Mouse (Mus musculus): ENCODE measurements at regions not wholly inside any gene's neighbourhood (a gene's known extent, or its start where the extent isn't known, plus 50 kb on each side); places are given as distances from the start of the nearest gene placed in this dataset.
A peak's percentile ranks its signal among the peaks of the same experiment; 100 is the strongest.

- no peak for DNase-seq
Measured at GRCm38 (mm10) chr15:8903651-8904050, 64.1 kb upstream of the Ranbp3l start.

- no peak for DNase-seq
Measured at GRCm38 (mm10) chr15:8897487-8898158, 70.1 kb upstream of the Ranbp3l start.

GRCm38 (mm10) chr15:8896856-8897255 lies 70.9 kb upstream of the Ranbp3l start:
- no peak for DNase-seq

- peak; percentile 86 for DNase-seq
Measured at GRCm38 (mm10) chr15:8896391-8896790, 71.4 kb upstream of the Ranbp3l start.

- DNase-seq: no peak
Measured at GRCm38 (mm10) chr15:8885585-8885984, 82.2 kb upstream of the Ranbp3l start.

DNA sequence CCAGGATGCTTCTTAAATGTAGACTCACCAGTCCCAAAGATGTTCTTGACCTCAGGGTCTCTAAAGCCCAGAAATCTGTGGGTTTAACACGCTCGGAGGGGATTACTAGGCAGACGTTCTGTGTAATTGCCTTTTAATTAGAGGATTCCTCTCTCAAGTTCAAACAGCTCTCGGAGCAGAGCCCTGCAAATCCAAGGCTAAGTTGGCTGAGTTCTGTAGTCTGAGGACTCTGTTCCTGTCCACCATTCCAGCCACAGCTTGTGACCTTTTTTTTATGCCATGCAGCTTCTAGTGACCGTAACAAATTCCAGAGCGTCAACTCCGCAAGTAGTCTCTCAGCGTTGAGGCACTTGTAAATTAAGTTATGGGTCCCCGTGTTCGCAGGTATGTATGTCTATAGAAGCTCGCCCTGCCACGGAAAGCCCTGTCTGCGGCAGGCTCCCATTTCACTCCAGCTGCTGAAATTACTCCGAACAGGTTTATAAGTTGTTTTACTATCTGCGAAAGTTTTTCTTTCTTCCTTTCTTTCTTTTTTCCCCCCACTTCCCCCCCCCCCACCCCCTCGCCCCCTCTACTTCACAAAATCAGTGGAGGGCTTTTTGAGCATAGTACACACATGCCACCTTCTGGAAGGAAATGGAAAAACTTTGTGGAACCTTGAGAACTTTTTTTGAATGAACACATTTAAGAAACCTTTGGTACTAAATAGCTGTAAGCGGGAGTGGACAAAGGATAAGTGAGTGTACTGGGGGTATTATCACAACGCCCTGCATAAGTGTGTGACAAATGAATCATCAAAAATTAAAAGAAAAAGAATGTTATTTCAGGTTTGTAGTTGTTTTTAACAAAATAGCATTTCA lies 82.9 kb upstream of the Ranbp3l start:
- no peak for DNase-seq

- no peak for DNase-seq
Measured at GRCm38 (mm10) chr15:8882880-8883539, 84.7 kb upstream of the Ranbp3l start.

- DNase-seq: no peak
Measured at GRCm38 (mm10) chr15:8874884-8875493, 92.8 kb upstream of the Ranbp3l start.

DNA sequence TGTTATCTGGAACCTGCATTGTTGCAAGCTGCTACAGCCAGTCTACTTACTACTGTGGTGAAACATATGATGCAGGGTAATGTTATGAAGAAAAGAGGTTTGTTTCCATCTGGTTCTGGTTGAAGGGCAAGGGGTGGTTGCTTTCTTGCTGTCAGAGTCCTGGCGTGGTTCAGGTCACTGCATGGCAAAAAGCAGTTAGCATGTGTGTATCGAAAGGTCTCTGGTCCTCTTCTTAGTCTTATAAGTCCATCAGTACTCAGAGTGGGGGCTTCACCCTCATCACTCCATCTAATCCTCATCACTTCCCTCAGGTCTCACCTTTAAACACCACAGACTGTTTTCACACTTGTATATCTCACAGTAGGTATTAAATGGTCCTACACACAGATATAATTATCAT lies 99.7 kb upstream of the Ranbp3l start:
- no peak for DNase-seq

- DNase-seq: no peak
Measured at GRCm38 (mm10) chr15:8867160-8867891, 100.4 kb upstream of the Ranbp3l start.

- DNase-seq: no peak
Measured at GRCm38 (mm10) chr15:8865089-8865933, 102.4 kb upstream of the Ranbp3l start.

DNA sequence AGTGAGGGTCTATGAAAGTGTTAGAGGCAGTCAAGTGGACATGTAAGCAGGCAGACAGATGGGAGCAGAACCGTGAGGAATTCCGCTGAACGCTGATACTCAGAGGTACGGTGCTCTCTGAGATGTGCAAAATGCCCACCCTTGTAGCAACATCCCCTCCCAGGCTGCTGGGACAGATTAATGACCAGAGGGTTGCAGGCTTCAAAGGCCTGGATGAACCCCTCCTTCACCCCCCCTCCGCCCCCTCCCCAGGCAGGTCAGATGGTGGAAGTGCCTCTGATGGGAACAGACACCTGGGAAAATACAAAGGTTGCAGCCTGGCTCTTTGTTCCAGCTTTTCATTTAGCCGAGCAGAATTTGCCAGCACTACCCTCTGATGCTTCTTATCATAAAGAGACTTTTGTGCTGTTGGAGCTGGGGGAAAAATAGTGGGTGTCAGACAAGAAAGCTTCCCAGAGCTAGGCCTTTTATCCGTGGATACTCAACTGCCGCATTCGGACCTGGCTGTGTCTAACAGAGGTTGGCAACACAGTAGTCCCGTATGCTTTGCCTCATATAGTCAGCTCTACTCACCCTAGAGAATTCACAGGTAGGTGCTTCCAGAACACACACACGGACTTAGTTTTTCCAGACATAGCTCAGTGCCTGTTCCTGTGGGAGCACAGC lies 111.2 kb upstream of the Ranbp3l start:
- DNase-seq: no peak

DNA sequence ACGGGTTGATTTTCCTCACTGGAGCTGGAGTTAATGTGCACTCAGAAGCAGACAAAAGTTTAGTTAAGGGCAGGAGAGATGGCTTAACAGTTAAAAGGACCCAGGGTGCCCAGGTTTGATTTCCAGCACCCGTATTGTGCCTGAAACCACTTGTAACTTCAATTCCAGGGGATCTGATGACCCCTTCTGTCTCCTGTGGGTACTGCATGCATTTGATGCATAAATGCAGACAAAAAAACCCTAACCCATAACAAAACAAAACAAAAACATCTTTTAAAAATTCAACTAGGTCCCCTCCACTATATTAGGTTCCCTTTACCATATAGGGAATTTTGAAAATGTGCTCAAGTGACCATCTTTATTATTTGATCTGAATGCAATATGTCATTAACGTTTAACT lies 112.2 kb upstream of the Ranbp3l start:
- DNase-seq: no peak

DNA sequence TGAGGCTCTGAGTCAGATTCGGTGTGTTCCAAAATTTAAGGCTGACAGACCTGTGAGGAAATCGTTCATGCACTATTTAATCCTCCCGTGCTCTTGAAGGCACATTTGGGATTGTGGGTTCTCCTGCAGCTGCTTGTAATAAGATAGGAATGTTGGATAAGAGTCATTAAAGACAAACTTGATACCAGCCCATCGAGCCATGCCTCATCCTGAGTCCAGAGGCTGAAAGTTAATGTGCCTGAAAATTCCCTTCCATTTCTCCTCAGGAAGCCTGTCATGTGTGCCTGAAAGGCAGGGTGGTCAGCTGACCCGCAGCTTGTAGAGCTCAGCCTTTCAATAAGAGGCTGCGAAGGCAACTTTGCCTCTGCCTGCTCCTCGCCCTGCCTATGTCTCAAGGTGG lies 113.4 kb upstream of the Ranbp3l start:
- DNase-seq: no peak

GRCm38 (mm10) chr15:8850996-8851395 lies 116.8 kb upstream of the Ranbp3l start:
- no peak for DNase-seq

DNA sequence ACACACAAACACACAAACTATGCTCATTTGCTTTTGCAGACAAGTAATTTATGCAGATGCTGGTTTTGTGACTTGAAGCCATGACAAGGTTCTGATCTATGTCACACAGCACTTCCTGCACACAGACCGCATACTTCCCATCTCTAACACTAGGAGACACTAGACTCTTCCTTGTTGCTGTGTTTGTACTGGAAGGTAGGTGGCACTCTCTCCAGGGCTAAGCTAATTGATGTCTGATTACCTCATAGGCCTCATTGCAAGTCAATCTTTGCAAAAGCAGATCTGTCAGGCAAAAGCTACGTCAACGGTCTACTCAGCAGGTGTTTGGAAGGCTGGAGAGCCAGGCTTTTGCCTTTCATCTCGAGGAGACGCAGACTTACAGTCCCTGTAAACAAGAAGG lies 118.3 kb upstream of the Ranbp3l start:
- no peak for DNase-seq

DNA sequence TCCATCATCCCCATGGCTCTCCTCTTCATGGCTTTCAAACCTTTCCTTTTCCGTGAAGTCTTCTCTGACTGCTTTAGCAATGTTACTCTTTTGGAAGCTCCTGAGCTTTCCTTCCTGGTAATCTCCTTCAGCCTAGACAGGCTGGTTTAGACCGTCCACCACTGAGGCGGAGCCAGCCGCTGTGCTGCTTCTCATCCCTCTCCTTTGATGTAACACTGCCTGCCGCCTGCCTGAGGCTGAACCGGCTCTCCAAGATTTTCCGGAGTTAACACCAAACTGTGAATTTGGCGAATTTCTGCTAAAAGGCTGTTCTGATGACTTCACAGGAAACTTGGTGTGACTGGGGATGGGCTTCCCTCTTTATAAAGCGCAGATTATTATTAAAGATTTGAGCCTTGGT lies 125.6 kb upstream of the Ranbp3l start:
- DNase-seq: no peak

- DNase-seq: no peak
Measured at GRCm38 (mm10) chr15:8839462-8839861, 128.3 kb upstream of the Ranbp3l start.

DNA sequence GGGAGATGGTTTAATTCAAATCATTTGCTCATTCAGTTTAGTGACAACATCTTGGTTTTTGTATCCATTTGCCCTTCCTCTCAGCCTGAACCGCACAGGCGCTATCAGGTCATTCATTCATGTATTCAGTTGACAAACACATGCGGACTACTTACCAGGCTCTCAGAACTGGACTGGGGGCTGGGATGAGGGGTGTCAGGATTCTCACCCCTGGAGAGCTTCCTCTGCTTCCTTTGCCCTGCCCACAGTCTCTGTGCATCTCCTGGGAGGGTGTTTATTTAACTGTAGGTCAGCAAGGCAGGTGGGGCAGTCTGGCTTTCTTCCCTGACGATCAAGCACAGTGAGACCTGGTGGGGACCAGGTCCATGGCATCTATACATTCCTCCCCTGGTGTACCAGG lies 123.6 kb upstream of the Slc1a3 start:
- no peak for DNase-seq

DNA sequence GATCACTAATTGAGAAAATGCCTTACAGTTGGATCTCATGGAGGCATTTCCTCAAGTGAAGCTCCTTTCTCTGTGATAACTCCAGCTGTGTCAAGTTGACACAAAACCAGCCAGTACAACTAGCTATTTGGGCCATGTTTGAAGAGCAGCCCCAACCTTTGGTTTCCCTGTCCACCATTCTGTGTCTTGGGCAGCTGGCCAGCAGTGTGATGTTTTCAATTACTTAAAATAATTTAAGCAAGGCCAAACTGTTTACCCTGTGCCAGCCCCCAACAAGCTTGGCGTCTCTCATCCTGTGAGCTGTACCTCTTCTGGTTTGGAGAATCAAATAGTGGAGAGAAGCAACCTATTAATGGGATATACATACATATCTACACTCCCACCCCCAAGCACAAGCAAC lies 122.4 kb upstream of the Slc1a3 start:
- DNase-seq: peak; percentile 44

Data from cerebellum, adult 9-11 months (tissue).